Mouse (Mus musculus) urinary bladder, postnatal 4 days (tissue): ENCODE measurements around the gene Csad.
"Not testable (repeated sequence)": the region's sequence is repeated elsewhere in the genome, so short reads cannot be mapped to it uniquely, and the experiment has no call there.

Source experiments
- DNase-seq, 2 experiments: peaks; one replicate each; pipeline ENCODE4 v3.0.0; 2021 to 2022; ENCODE audit warnings: low spot score in 2 of 2

Gene Csad

GRCm38 (mm10) chr15:102165468-102166100 lies 38.9 kb downstream of the Csad start:
- no peak for DNase-seq

DNA sequence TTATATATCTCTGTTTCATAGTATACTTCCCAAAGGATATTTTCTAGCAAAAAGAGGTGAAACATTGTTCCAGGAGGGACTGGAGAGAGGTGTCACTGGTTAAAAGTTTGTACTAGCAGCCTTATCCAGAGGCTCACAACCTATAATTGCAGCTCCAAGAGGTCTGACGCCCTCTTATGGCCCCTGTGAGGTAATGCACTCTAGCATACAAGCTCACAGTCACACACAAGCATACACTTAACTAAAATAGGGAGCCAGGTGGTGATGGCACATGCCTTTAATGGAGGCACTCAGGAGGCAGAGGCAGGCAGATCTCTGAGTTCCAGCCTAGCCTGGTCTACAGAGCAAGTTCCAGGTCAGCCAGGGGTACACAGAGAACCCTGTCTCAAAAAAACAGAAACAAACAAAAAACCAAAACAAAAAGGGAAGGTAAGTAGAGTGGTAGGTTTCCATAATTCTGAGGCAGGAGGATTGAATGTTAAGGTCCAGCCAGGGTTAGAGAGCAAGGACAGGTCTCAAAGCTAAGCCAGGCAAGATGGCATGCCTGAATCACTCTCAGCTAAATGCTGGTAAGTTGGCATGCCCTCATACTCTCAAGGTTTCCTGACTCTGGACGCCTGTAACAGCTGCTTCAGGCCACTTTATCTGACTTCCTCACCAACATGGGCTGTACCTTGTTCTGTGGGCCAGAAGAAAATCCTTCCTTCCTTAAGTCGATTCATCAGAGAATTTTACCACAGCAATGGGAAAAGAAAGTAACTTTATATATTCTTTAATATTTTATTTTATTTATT lies 40.4 kb downstream of the Csad start:
- DNase-seq = no peak

DNA sequence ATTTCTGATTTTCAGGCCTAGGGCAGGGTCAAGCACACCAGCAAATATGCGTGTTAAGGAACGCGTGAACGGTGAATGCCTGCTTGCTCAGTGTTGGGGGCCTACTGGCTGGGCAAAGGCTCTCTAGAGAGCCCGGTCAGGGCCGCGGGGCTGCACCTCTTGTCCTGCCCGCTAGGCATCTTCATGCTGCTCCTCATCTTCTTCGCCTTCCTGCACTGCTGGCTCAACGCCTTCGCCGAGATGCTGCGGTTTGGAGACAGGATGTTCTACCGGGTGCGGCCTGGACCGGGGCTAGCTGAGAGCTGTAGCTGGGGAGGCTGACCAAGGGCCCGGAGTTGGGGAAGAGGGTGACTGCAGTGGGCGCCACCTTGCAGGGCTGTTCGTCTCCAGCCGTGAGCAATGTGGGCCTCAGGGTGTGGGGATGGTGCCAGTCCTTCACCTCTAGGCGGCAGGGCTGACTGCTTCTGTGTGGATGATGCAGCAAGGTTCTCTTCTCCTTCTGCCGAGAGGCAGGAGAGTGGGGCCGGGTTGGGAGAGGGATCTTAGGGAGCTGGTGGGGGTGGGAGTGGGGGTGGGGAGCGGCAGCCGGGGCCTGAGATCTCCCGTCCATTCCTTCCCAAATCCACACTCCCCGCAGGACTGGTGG lies 44.0 kb downstream of the Csad start:
- DNase-seq = no peak

GRCm38 (mm10) chr15:102156836-102157235 lies 47.7 kb downstream of the Csad start:
- DNase-seq = no peak

DNA sequence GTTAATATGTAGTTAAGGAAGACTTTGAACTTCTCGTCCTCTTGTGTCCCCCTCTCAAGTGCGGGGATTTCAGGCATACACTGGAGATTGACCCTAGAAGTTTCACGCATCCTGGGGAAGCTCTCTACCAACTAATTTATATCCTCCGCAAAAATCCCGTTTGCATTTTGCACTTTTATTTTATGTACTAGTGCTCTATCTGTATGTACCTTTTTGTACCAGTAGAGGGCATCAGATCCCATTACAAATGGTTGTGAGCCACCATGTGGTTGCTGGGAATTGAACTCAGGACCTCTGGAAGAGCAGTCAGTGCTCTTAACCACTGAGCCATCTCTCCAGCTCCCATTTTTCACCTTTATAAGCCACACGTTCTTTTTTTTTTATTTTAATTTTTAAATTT lies 49.5 kb downstream of the Csad start:
- not testable (repeated sequence) for DNase-seq

DNA sequence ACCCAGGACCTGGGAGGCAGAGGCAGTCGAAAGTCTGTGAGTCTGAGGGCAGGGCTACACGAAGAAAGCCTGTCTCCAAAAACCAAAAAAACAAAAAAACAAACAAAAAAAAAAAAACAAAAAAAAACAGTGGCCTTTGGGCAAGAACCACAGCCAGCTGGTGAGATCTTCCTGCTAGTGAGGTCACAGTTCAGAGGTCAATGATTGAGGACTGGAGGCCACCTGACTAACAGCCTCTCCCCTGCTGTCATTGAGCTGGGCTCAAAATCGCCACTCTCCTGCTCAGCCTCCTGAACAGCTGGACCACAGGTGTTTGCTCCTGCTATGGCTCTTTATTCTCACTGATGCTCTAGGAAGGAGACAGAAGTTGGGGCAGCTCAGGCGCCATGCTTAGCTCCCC lies 51.9 kb downstream of the Csad start:
- no peak for DNase-seq

- no peak for DNase-seq
Measured at GRCm38 (mm10) chr15:102150301-102151135, 54.0 kb downstream of the Csad start, which contains the start of gene Soat2. Soat2 (plus strand) TSS chr15:102150526.

GRCm38 (mm10) chr15:102149561-102149960 lies 55.0 kb downstream of the Csad start:
- no peak for DNase-seq

DNA sequence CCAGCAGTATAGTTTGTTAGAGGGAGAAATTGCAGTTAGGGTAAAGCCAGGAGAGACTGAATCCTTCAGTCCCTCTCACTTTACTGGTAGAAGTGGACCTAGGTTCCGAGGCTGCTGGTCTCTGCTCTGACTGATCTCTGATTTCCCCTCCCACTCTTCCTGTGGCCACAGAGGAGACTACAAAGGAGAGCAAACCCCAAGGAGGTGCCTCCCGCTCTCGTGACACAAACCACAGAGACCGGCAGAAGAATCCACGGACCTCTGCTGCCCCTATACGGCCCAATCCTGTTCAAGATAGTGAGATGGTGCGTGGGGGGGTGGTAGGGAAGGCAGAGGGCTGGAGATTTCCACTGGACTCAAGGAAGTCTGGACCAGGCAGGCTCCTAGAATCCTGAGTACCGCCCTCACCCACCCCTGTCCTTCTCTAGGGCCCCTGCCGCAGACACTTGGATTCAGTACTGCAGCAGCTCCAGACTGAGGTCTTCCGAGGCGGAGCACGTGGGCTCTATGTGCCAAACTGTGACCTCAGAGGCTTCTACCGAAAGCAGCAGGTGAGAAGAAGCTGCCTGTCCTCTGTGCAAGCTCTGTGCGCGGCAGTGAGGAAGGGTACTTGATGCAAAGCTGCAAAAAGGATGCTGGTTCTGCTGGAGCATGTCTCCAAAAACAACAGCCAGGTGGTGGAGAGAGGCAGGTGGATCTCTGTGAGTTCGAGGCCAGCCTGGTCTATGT lies 56.7 kb downstream of the Csad start:
- no peak for DNase-seq

- DNase-seq = no peak
Measured at GRCm38 (mm10) chr15:102146882-102147281, 57.6 kb downstream of the Csad start.

- no peak for DNase-seq
Measured at GRCm38 (mm10) chr15:102146089-102146488, 58.4 kb downstream of the Csad start.

DNA sequence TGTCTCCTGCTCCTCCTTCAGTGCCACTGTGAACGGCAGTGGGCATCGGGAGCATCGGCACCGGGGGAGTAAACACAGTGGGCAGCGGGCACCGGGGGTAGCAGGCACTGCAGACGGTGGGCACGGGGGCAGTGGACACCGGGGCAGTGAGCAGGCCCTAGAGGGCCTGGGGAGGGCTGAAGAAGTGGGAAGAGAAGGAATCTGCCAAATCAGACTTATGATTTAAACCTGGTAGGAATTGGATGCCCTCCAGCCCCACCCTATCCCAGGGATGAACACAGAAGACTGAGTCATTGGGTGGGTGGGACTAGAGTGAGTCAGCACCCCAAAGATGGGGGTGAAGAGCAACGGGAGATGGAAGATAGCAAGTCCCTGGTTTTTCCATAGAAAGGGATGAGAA lies 59.2 kb downstream of the Csad start:
- DNase-seq = peak in 1 of 2 experiments; percentile 29

GRCm38 (mm10) chr15:102144726-102145125 lies 59.8 kb downstream of the Csad start:
- DNase-seq = no peak

DNA sequence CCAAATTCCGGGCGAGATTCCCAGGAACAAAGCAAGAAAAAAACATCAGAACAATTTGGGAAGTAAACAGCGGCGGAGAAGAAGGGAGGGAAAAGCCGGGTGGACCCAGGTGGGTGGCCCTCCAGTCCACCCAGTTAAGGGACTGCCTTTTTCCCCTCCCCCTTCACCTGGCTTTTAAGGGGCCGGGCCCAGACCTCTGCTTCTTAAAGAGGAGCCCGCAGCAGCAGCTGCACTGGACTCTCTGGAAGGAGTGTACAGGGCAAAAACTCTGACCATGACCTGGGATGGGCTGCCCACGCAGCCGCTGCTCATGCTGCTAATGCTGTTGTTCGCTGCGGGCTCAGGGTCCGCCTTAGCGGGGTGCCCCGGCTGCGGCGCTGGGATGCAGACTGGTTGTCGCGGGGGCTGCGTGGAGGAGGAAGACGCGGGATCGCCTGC lies 60.2 kb downstream of the Csad start, which contains the start of gene Igfbp6:
Igfbp6 (plus strand) TSS at position 89 of the 438 bp plus-strand sequence.
- DNase-seq = peak in 1 of 2 experiments; percentile 37

- peak in 1 of 2 experiments; percentile 54 for DNase-seq
Measured at GRCm38 (mm10) chr15:102142914-102143912, 61.3 kb downstream of the Csad start.

DNA sequence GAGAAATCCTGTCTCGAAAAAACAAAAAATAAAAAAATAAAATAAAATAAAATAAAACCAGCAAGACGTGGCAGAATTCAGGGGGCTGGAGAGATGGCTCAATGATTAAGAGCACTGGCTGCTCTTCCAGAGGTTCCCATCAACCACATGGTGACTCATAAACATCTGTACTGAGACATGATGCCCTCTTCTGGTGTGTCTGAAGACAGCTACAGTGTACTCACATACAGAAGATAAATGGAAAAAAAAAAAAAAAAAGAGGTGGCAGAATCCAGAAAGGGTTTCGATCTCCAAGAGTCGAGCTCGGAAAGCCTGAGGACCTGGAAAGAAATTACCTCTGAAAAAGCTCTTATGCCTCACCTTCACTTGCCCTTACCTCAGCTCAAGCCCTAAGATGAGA lies 63.4 kb downstream of the Csad start:
- DNase-seq = no peak

- DNase-seq = peak; percentile 96 to 97
Measured at GRCm38 (mm10) chr15:102136129-102136758, 68.3 kb downstream of the Csad start, which contains the start of gene Spryd3. Spryd3 (minus strand) TSS chr15:102136234.

DNA sequence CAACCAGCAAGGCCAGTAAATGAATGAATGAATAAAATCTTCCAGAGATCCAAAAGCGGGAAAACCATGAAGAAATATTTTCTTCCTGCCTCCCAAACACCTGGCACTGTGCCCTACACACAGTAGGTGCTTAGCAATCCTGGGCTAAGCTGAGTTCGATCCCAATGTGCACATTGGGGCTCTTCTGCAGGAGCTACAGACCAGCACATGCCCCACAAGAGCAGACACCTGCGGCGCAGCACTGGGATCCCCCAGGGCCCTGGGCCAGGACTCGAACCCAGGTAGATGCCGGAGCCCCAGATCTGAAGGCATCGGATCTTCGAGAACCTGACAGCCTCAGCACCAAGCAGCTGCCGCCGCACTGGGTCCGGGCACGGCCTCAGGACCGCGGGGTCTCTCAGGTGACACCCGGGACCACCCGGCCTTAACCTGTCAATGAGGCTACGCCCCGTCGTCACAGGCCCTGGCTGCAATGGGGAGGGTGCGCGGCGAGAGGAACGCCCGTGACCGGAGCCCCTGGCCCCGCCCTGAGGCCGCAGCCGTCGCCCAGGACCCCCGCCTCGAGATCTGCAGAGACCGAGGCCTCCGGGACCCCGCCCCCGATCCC lies 68.9 kb downstream of the Csad start:
- DNase-seq = no peak

DNA sequence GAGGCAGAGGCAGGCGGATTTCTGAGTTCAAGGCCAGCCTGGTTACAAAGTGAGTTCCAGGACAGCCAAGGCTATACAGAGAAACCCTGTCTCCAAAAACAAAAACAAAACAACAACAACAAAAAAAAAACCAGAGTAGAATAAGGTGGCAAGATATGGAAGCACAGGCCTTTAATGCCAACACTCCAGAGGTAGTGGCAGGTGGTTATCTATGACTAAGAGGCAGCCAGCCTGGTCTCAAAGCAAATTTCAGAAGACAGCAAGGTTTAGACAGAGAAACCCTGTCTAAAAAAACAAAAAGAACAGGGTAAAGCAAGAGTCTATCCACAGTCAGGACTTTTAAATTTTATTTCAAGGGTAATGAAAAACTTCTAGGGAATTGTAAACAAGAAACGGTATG lies 69.8 kb downstream of the Csad start:
- DNase-seq = no peak
